Mouse (Mus musculus) heart, postnatal 0 days (tissue): ENCODE results near the gene Ehmt1. TPM values are rescaled to one million over a fixed set of nuclear protein-coding genes. Genes with fewer than 3 reads are reported as not detected.

Experiments
- ATAC-seq: fragments of 200-750 bp; cut with Nextera tagmentation; 2 replicates; pipeline ENCODE4 v1.8.0; 2017; ENCODE audit warnings: low read depth, moderate number of reproducible peaks, moderate library complexity; ENCODE audit not compliant: insufficient read depth
- DNase-seq: peaks from one replicate; pipeline ENCODE4 v3.0.0-alpha.2; 2016; ENCODE audit warnings: low spot score
- H3K27ac ChIP-seq: fragments of 300-500 bp; sonication (generic); 2 replicates; pipeline ENCODE4 v1.5.1; 2014; ENCODE audit warnings: low read depth, mild to moderate bottlenecking
- H3K27me3 ChIP-seq: fragments of 300-500 bp; sonication (generic); 2 replicates; pipeline ENCODE4 v1.6.1; 2014; ENCODE audit warnings: low read length, mixed read lengths; ENCODE audit not compliant: control insufficient read depth, insufficient read depth
- H3K36me3 ChIP-seq: fragments of 300-500 bp; sonication (generic); replicated peaks from 2 replicates; pipeline ENCODE4 v1.6.1; 2014; ENCODE audit warnings: low read length, mixed read lengths; ENCODE audit not compliant: control insufficient read depth, insufficient read depth
- H3K4me1 ChIP-seq: fragments of 300-500 bp; sonication (generic); 2 replicates; pipeline ENCODE4 v1.6.1; 2014; ENCODE audit warnings: antibody characterized with exemption; ENCODE audit not compliant: control insufficient read depth, insufficient read depth
- H3K4me2 ChIP-seq: fragments of 300-500 bp; sonication (generic); 2 replicates; pipeline ENCODE4 v1.6.1; 2014; ENCODE audit warnings: low read depth, mild to moderate bottlenecking, low read length, moderate library complexity
- H3K4me3 ChIP-seq: fragments of 300-500 bp; sonication (generic); 2 replicates; pipeline ENCODE4 v1.5.1; 2014; ENCODE audit warnings: low read depth, low read length
- H3K9ac ChIP-seq: fragments of 300-500 bp; sonication (generic); replicated peaks from 2 replicates; pipeline ENCODE4 v1.6.1; 2014; ENCODE audit warnings: low read depth, low read length, mixed read lengths
- H3K9me3 ChIP-seq: fragments of 300-500 bp; sonication (generic); replicated peaks from 2 replicates; pipeline ENCODE4 v1.6.1; 2016; ENCODE audit warnings: low read length; ENCODE audit not compliant: control insufficient read depth
- CTCF ChIP-seq: IDR thresholded peaks from 2 replicates; pipeline ENCODE4 v1.5.1; 2016; ENCODE audit warnings: antibody characterized with exemption, control low read depth, low read depth
- EP300 ChIP-seq: IDR thresholded peaks from 2 replicates; pipeline ENCODE4 v1.6.1; 2016; ENCODE audit warnings: antibody characterized with exemption, low read depth
- WGBS: fragments of 180-500 bp; shearing (Covaris S2); extraction: QIAGEN DNeasy Blood & Tissue Kit; methylation state at CpG from one replicate; pipeline ENCODE4 v1.1.7; 2014; 5-methylcytosine and 5-hydroxymethylcytosine counted together
- polyA plus RNA-seq: library from polyadenylated mRNA; unstranded; fragments of >200 nt; fragmentation: Nextera tagmentation; extraction: Ambion mirVana; gene quantifications from 2 replicates; pipeline ENCODE4 v1.2.1, GENCODE M21; 2015
- total RNA-seq: library from RNA; depleted of rRNA; stranded (reverse); fragments of >200 nt; gene quantifications from 2 replicates; pipeline ENCODE4 v1.2.3, GENCODE M21; 2014; ENCODE audit warnings: low replicate concordance

Ehmt1 gene
- total and polyA plus RNA-seq, 2 experiments from 2014 or later: 34.7 to 49.8 TPM

DNA sequence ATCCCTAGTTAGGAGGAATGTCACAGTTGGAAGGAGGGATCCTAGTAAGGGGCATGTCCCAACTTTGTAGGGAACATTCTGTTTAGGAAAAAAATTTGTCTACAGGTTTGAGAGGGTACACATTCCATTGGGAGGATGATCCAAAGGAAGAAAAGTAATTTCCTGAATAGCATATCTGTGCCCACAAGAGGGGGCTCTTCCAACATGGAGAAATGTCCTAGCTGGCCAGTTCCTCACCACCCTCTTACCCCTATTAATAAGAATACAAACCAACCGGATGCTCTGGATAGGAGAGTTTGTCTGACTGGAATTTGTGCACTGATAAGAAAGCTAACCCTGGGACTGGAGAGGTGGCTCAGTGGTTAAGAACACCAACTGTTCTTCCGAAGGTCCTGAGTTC, 4.1 kb upstream of the Ehmt1 start:
- DNase-seq (peak; percentile 25), ATAC-seq (no peak)
- Histone ChIP-seq H3K27me3 (no peaks in the 10 kb centered on the region), H3K9me3 (no peaks in the 10 kb centered on the region), H3K4me2 (no peak overlapping the region), H3K27ac (no peak overlapping the region), H3K4me3 (no peak overlapping the region), H3K4me1 (no peaks in the 10 kb centered on the region), H3K9ac (no peak overlapping the region), H3K36me3 (no peaks in the 10 kb centered on the region)
- TF ChIP-seq EP300: no peak
- peak; percentile 44 for TF ChIP-seq CTCF
- WGBS: 48% methylated on average over 2 of the region's 2 CpGs

DNA sequence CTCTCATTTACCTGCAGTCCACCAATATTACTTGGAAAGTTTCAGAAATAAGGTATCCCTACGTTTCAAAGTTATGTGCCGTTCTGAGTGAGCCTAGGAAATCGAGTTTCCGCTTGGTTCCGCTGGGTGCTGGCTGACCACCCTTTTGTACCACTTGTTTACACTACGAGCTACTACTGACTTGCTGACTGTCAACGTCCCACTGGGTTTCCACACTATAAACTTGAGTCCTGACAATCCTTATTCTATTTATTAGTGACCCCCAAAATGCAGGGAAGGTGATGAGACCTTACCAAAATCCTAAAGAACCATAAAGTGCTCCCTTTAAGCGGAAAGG, 393 bp upstream of the Ehmt1 start:
- WGBS: 9% methylated on average over 8 of the region's 8 CpGs
- H3K4me2 ChIP-seq: peak overlapping the region; percentile 73
- ATAC-seq (peak; percentile 22; the same call in 1 of the 2 replicates), DNase-seq (no peak)
- H3K4me3 ChIP-seq: peak overlapping the region; percentile 89
- no peaks in the 10 kb centered on the region for H3K27me3 ChIP-seq
- H3K27ac ChIP-seq: peak overlapping the region; percentile 94
- peak overlapping the region; percentile 90 for H3K9ac ChIP-seq
- TF ChIP-seq EP300: no peak
- TF ChIP-seq CTCF: no peak
- H3K4me1 ChIP-seq: peaks cover 6% of the 10 kb centered on the region; the same call in 1 of the 2 replicates
- H3K9me3 ChIP-seq: no peaks in the 10 kb centered on the region
- H3K36me3 ChIP-seq: no peaks in the 10 kb centered on the region

DNA sequence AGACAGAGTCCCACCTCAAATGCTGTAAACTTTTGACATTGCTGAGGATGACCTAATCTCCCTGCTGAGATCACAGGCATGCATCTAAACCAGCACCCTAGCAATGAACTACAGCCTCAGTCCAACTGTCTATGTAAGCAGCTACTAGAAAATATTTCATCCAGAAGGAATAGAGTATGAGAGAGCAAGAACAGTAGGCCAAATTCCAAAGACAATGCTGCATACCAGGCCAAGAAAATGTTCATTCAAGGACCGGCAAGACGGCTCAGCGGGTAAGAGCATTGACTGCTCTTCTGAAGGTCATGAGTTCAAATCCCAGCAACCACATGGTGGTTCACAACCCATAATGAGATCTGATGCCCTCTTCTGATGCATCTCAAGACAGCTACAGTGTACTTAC, 4.7 kb downstream of the Ehmt1 start:
- Histone ChIP-seq H3K27me3 (no peaks in the 10 kb centered on the region), H3K36me3 (0 out of 2 replicates have a peak, but pooled peaks cover 3% of the 10 kb centered on the region), H3K4me1 (peaks cover 6% of the 10 kb centered on the region; the same call in 1 of the 2 replicates), H3K9me3 (no peaks in the 10 kb centered on the region), H3K27ac (no peak overlapping the region), H3K4me3 (no peak overlapping the region), H3K9ac (no peak overlapping the region), H3K4me2 (no peak overlapping the region)
- WGBS: 61% methylated on average over 3 of the region's 3 CpGs
- DNase-seq: no peak
- TF ChIP-seq CTCF: no peak
- TF ChIP-seq EP300: no peak
- ATAC-seq: no peak

- DNase-seq (no peak), ATAC-seq (no peak)
- no peak overlapping the region for H3K27ac ChIP-seq
- H3K36me3 ChIP-seq: 0 out of 2 replicates have a peak, but pooled peaks cover 3% of the 10 kb centered on the region
- no peak overlapping the region for H3K4me3 ChIP-seq
- H3K9ac ChIP-seq: no peak overlapping the region
- no peaks in the 10 kb centered on the region for H3K9me3 ChIP-seq
- no peaks in the 10 kb centered on the region; the same call in 1 of the 2 replicates for H3K4me1 ChIP-seq
- TF ChIP-seq EP300: no peak
- TF ChIP-seq CTCF: no peak
- no peaks in the 10 kb centered on the region for H3K27me3 ChIP-seq
- H3K4me2 ChIP-seq: no peak overlapping the region
These were observed 6.8 kb downstream of the Ehmt1 start for GRCm38 (mm10) chr2:24912589-24912988.

DNA sequence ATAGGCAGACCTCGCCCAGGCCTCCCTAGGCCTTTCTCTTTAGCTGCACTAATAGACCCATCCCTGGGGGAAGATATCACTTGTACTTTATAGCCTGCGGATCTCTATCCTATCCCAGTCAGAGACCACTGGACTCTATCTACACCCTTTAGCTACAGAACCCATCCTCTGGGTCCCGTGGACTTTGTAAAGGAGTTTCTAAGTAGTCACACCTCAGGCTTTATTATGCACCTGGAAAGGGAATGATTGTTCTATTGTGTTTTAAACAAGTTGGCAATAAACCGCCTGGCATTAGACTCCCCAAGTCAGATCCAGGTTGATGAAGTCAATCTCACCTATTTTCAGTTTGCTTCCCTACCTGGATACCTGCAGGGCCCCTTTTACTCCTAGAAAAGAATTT, 7.2 kb downstream of the Ehmt1 start:
- Histone ChIP-seq H3K36me3 (0 out of 2 replicates have a peak, but pooled peaks cover 3% of the 10 kb centered on the region), H3K9ac (no peak overlapping the region), H3K27ac (no peak overlapping the region), H3K27me3 (no peaks in the 10 kb centered on the region), H3K4me1 (no peaks in the 10 kb centered on the region), H3K4me3 (no peak overlapping the region), H3K4me2 (no peak overlapping the region), H3K9me3 (no peaks in the 10 kb centered on the region)
- TF ChIP-seq EP300: no peak
- no peak for TF ChIP-seq CTCF
- WGBS: 88% methylated on average over 4 of the region's 4 CpGs
- ATAC-seq (no peak), DNase-seq (no peak)

GRCm38 (mm10) chr2:24910481-24910880, 8.9 kb downstream of the Ehmt1 start:
- WGBS: 88% methylated on average over 4 of the region's 4 CpGs
- ATAC-seq (no peak), DNase-seq (no peak)
- Histone ChIP-seq H3K4me3 (no peak overlapping the region), H3K9me3 (no peaks in the 10 kb centered on the region), H3K4me2 (no peak overlapping the region), H3K36me3 (0 out of 2 replicates have a peak, but pooled peaks cover 3% of the 10 kb centered on the region), H3K27me3 (no peaks in the 10 kb centered on the region), H3K4me1 (peaks cover 12% of the 10 kb centered on the region), H3K27ac (no peak overlapping the region), H3K9ac (no peak overlapping the region)
- no peak for TF ChIP-seq CTCF
- no peak for TF ChIP-seq EP300
